ENCODE assay signal across 11 mouse cellular contexts in the genomic region with DNA sequence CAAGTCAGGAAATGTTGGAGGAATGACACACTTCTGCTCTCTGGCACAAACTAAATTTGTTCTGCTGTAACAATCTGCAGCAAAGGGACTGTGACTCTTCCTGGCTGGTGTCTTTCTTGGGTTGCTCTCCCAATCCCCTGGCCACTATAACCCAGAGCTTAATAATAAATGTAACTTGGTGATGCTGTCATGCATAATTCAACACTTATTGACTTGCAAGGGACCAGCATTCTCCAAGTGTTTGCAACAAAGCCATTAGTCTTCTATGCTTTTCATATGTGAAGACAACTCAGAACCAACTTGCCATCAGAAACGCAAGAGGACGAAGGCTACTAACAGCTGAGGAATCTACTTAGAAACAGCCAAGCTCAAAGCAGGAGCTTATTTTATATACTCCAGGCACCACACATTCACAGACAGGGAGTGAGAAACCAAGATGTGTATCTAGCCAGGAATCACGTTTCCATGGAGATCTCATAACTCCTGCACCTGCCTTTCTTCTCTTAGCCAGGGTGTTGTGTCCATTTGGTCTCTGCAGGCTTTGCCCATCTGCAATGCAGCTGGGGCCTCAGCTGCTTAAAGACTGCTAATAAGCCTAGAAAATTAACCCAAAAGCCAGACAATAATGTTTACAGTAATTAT. TPM values are rescaled to one million over a fixed set of nuclear protein-coding genes. Genes with fewer than 3 reads are reported as not detected.
A peak's percentile ranks its signal among the peaks of the same experiment; 100 is the strongest.
DNase-seq lines count a peak whose midpoint lies in the region; ATAC-seq lines count a peak whose summit lies in the region.
"Had no signal": no experiment of that assay in that cellular context is flagged by ENCODE, and none has a peak within 500 bp of the region (broad histone marks: within the 10 kb centered on the region; RNA-seq: fewer than 3 reads in every experiment).

No protein-coding gene starts in this region.

- no peak overlapping the region for H3K4me3 ChIP-seq in hindbrain, embryonic 14.5 days (replicated peaks; ENCODE audit: low read length)
- H3K4me3 ChIP-seq in neural tube, embryonic 12.5 days: no peak overlapping the region

- DNase-seq in frontal cortex, postnatal 14 days (ENCODE audit: low spot score in 2 of 2): no peak
- peak; percentile 70 to 72 for DNase-seq in cerebellum, postnatal 10 days
- peak; percentile 69 for DNase-seq in hindbrain, embryonic 14.5 days (ENCODE audit: low spot score)
- no peak for DNase-seq in thymus, postnatal 36 days
- no peak for DNase-seq in adrenal gland, postnatal 14 days
- no peak for DNase-seq in ovary, postnatal 36 days (ENCODE audit: low spot score)
- DNase-seq: kidney, postnatal 36 days; liver; lung, postnatal 36 days had no signal

- 20% methylated on average over 3 of the region's 3 CpGs for WGBS in hindbrain, embryonic 14.5 days
- 36% methylated on average over 3 of the region's 3 CpGs for WGBS in neural tube, embryonic 12.5 days

- H3K9me3 ChIP-seq in hindbrain, embryonic 14.5 days (ENCODE audit: control insufficient read depth, low read length): no peaks in the 10 kb centered on the region
- H3K9me3 ChIP-seq in neural tube, embryonic 12.5 days: no peaks in the 10 kb centered on the region

- no peak overlapping the region for H3K4me2 ChIP-seq in hindbrain, embryonic 14.5 days (replicated peaks)
- H3K4me2 ChIP-seq in neural tube, embryonic 12.5 days (replicated peaks): no peak overlapping the region

- peak; percentile 93 for ATAC-seq in frontal cortex, adult (ENCODE audit: low TSS enrichment)
- ATAC-seq in hindbrain, embryonic 14.5 days (ENCODE audit: low FRiP score): peak; percentile 85; the same call in 1 of the 2 replicates
- ATAC-seq in neural tube, embryonic 12.5 days (ENCODE audit: low FRiP score, low read depth): peak; percentile 90

- H3K27me3 ChIP-seq in hindbrain, embryonic 14.5 days (ENCODE audit: control insufficient read depth, insufficient read depth, low read length): no peaks in the 10 kb centered on the region
- no peaks in the 10 kb centered on the region for H3K27me3 ChIP-seq in neural tube, embryonic 12.5 days (replicated peaks)

- peaks cover 20% of the 10 kb centered on the region for H3K4me1 ChIP-seq in hindbrain, embryonic 14.5 days (replicated peaks; ENCODE audit: control insufficient read depth, insufficient read depth, low read length)
- H3K4me1 ChIP-seq in neural tube, embryonic 12.5 days: peaks cover 17% of the 10 kb centered on the region

- no peak overlapping the region for H3K9ac ChIP-seq in hindbrain, embryonic 14.5 days
- no peak overlapping the region for H3K9ac ChIP-seq in neural tube, embryonic 12.5 days

- peak overlapping the region; percentile 69 for H3K27ac ChIP-seq in hindbrain, embryonic 14.5 days
- no peak overlapping the region for H3K27ac ChIP-seq in neural tube, embryonic 12.5 days

- H3K36me3 ChIP-seq in hindbrain, embryonic 14.5 days (replicated peaks; ENCODE audit: control insufficient read depth, insufficient read depth): no peaks in the 10 kb centered on the region
- H3K36me3 ChIP-seq in neural tube, embryonic 12.5 days: no peaks in the 10 kb centered on the region

RNA-seq across cellular contexts. Expression of a gene that starts 19.8 kb away (rescaled TPM):
- polyA plus RNA-seq in hindbrain, embryonic 14.5 days (2014; fragmentation: Nextera tagmentation; extraction: Ambion mirVana): 20.0 and 23.8 TPM in 2 replicates
- 5.5 and 7.3 TPM in 2 replicates for polyA plus RNA-seq in neural tube, embryonic 12.5 days (2016; fragmentation: Nextera tagmentation; extraction: Ambion mirVana)
- total RNA-seq in adrenal gland, postnatal 14 days (2021): 0.45 and 0.67 TPM in 2 replicates

Comparison
In these comparisons a context has a peak if more than half of its experiments do, and no peak if none do; other contexts are left out.
1. DNase-seq: peak in cerebellum, postnatal 10 days (2 of 2) and hindbrain, embryonic 14.5 days (single experiment); none in frontal cortex, postnatal 14 days (0 of 2), thymus, postnatal 36 days (0 of 2), adrenal gland, postnatal 14 days (single experiment) and ovary, postnatal 36 days (single experiment).
2. Peak in every context shown above with its lines, with median percentiles within 50 percentile points of each other: ATAC-seq.